Mouse (Mus musculus): Measurements from ENCODE around the gene Olfr1176. TPM values are rescaled to one million over a fixed set of nuclear protein-coding genes. Genes with fewer than 3 reads are reported as not detected.

Gene Olfr1176
- not detected in 2 replicates for polyA plus RNA-seq (2012; rRNA removed)

DNA sequence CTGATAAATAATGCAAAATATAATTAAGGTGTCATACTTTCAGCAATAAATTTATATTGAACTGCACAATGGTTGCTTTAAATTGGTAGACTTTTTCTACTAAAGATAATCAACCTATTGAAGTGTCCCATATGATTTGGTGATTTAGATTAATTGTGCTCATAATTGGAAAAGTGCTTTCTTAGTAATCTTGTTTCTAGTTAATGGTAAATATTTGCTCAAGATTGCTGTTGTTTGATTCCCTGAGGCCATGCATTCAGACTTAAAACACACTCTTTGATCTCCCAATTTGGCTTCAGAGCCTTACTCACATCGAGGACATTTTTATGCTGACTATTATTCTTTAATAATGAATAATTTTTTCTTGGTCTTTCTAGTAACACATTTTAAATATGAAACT lies at the start of gene Olfr1176:
Olfr1176 (plus strand) TSS at position 301 of the 400 bp plus-strand sequence.

DNA sequence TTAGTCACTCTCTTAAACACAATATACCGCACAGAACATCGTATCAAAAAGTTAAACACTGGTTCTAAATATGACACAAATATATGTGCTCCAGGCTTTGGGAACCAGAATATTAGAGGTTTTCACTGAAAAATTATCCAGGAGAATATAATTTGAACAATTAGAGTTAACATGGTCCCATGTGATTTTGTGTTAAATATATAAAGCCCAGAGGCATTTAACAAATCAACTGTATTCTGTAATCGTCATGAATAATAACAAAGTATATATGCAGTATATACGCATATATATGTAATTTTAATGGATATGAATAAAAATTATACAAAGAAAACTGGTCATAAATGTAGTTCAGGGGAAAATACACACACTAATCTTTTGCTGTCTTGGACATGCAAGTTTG lies 21.5 kb upstream of the Olfr1176 start, which contains the start of gene Olfr1174-ps:
Olfr1174-ps (minus strand) TSS at position 101 of the 400 bp plus-strand sequence.

DNA sequence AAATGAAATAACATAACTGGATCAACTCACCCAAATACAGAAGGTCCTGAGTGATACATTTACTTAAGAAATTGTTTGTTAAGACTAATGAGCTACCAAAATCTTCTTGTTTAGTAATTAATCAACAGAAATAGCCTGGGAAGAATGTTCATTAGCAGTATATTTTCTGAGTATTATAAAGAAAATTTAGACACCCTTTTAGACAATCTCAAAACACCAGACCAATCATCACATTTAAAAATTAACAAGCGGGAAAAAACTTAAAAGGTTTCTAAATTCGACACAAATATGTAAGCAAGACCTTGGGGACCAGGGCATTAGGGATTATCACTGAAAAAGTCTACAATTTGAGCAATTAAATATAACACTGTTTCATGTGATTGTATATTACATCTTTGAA lies 9.4 kb upstream of the Olfr1176 start, which contains the start of gene Olfr1175-ps:
Olfr1175-ps (minus strand) TSS at position 101 of the 400 bp plus-strand sequence.

DNA sequence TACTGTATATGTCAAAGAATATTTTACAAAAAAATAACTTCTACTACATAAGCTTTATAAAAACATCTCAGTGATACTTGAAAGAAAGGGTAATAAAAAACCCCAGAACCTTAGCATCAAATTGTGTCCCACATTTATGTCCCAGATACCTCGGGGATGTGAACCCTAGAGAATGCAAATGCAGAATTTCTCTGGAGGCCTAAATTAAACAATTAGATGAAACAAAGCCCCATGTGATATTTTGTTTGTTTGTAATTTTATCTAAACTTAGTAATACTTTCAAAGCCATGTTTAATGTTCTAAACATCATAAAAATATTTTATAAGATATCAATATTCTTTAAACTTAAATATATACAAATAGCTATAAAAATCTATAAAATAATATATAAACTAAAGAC lies 9.9 kb downstream of the Olfr1176 start, which contains the start of gene Olfr1177-ps:
Olfr1177-ps (minus strand) TSS at position 101 of the 400 bp plus-strand sequence.

GRCm38 (mm10) chr2:88386762-88387161 lies 50.2 kb downstream of the Olfr1176 start, which contains the start of gene Olfr1178:
TSS of gene Olfr1178 (plus strand) at chr2:88387062.

Other genes with a start within 250 kb of the Olfr1176 start
- not detected in 2 replicates for gene Olfr1164, start 242.8 kb upstream of the Olfr1176 start, polyA plus RNA-seq (2012; rRNA removed)
- not detected in 2 replicates for gene Olfr1166, start 208.4 kb upstream of the Olfr1176 start, polyA plus RNA-seq (2012; rRNA removed)
- gene Olfr1167, start 181.5 kb upstream of the Olfr1176 start, polyA plus RNA-seq (2012; rRNA removed), result not detected in 2 replicates
- not detected in 2 replicates for gene Olfr1168, start 154.8 kb upstream of the Olfr1176 start, polyA plus RNA-seq (2012; rRNA removed)
- not detected in 2 replicates for gene Olfr1170, start 108.4 kb upstream of the Olfr1176 start, polyA plus RNA-seq (2012; rRNA removed)
- not detected in 2 replicates for gene Olfr1173, start 56.8 kb upstream of the Olfr1176 start, polyA plus RNA-seq (2012; rRNA removed)
- gene Olfr1174-ps, start 21.6 kb upstream of the Olfr1176 start, polyA plus RNA-seq (2012; rRNA removed), result not detected in 2 replicates
- gene Olfr1175-ps, start 9.5 kb upstream of the Olfr1176 start, polyA plus RNA-seq (2012; rRNA removed), result not detected in 2 replicates
- gene Olfr1177-ps, start 9.8 kb downstream of the Olfr1176 start, polyA plus RNA-seq (2012; rRNA removed), result not detected in 2 replicates
- not detected in 2 replicates for gene Olfr1178, start 50.3 kb downstream of the Olfr1176 start, polyA plus RNA-seq (2012; rRNA removed)
- not detected in 2 replicates for gene Olfr1179, start 69.7 kb downstream of the Olfr1176 start, polyA plus RNA-seq (2012; rRNA removed)
- not detected in 2 replicates for gene Olfr1180, start 82.4 kb downstream of the Olfr1176 start, polyA plus RNA-seq (2012; rRNA removed)
- not detected in 2 replicates for gene Olfr1181, start 89.5 kb downstream of the Olfr1176 start, polyA plus RNA-seq (2012; rRNA removed)
- gene Gm13757, start 112.4 kb downstream of the Olfr1176 start, polyA plus RNA-seq (2012; rRNA removed), result not detected in 2 replicates
- not detected in 2 replicates for gene Olfr1183, start 118.1 kb downstream of the Olfr1176 start, polyA plus RNA-seq (2012; rRNA removed)
- not detected in 2 replicates for gene Olfr1184, start 146.9 kb downstream of the Olfr1176 start, polyA plus RNA-seq (2012; rRNA removed)
- gene Olfr1185-ps1, start 156.6 kb downstream of the Olfr1176 start, polyA plus RNA-seq (2012; rRNA removed), result not detected in 2 replicates
- not detected in 2 replicates for gene Olfr1186, start 181.8 kb downstream of the Olfr1176 start, polyA plus RNA-seq (2012; rRNA removed)
- gene Olfr1188, start 220.2 kb downstream of the Olfr1176 start, polyA plus RNA-seq (2012; rRNA removed), result not detected in 2 replicates
- gene Olfr1189, start 249.7 kb downstream of the Olfr1176 start, polyA plus RNA-seq (2012; rRNA removed), result not detected in 2 replicates

All from central nervous system, embryonic 18 days (tissue).